Mouse (Mus musculus) ZHBTc4 (cell line): ENCODE measurements around the gene Mrps14.

Experiments
- DNase-seq: peaks from one replicate; pipeline ENCODE4 v3.0.0-alpha.2; 2011; ENCODE audit warnings: low read depth, low spot score

Mrps14 gene

GRCm38 (mm10) chr1:160194529-160195336, at the start of gene Mrps14:
Mrps14 (plus strand) TSS chr1:160195215.
- DNase-seq: peak; percentile 99

GRCm38 (mm10) chr1:160145606-160146005, 49.4 kb upstream of the Mrps14 start:
- peak; percentile 16 for DNase-seq

GRCm38 (mm10) chr1:160147274-160147673, 47.7 kb upstream of the Mrps14 start:
- peak; percentile 53 for DNase-seq

GRCm38 (mm10) chr1:160149291-160149906, 45.6 kb upstream of the Mrps14 start:
- no peak for DNase-seq

- no peak for DNase-seq
Measured at GRCm38 (mm10) chr1:160150726-160151125, 44.3 kb upstream of the Mrps14 start.

- no peak for DNase-seq
Measured at GRCm38 (mm10) chr1:160153480-160153879, 41.5 kb upstream of the Mrps14 start, which contains the start of gene Tnn. Tnn (minus strand) TSS chr1:160153580.

GRCm38 (mm10) chr1:160158190-160158589, 36.8 kb upstream of the Mrps14 start:
- DNase-seq: no peak

- no peak for DNase-seq
Measured at GRCm38 (mm10) chr1:160166600-160166999, 28.4 kb upstream of the Mrps14 start.

- no peak for DNase-seq
Measured at GRCm38 (mm10) chr1:160176903-160177302, 18.1 kb upstream of the Mrps14 start.

- DNase-seq: no peak
Measured at GRCm38 (mm10) chr1:160181216-160181615, 13.8 kb upstream of the Mrps14 start.

GRCm38 (mm10) chr1:160184506-160184905, 10.5 kb upstream of the Mrps14 start:
- peak; percentile 13 for DNase-seq

GRCm38 (mm10) chr1:160195337-160195663, 285 bp downstream of the Mrps14 start:
- DNase-seq: no peak

GRCm38 (mm10) chr1:160205486-160205885, 10.5 kb downstream of the Mrps14 start:
- DNase-seq: no peak

- DNase-seq: peak; percentile 90
Measured at GRCm38 (mm10) chr1:160209844-160210243, 14.8 kb downstream of the Mrps14 start.

- no peak for DNase-seq
Measured at GRCm38 (mm10) chr1:160210566-160210965, 15.6 kb downstream of the Mrps14 start.

GRCm38 (mm10) chr1:160211597-160212122, 16.6 kb downstream of the Mrps14 start:
- DNase-seq: no peak

GRCm38 (mm10) chr1:160212123-160212691, 17.2 kb downstream of the Mrps14 start:
- DNase-seq: no peak

GRCm38 (mm10) chr1:160212703-160213669, 18.0 kb downstream of the Mrps14 start, which contains the start of gene Cacybp:
Cacybp (minus strand) TSS chr1:160212875.
- DNase-seq: peak; percentile 99

- peak; percentile 26 for DNase-seq
Measured at GRCm38 (mm10) chr1:160214171-160214570, 19.2 kb downstream of the Mrps14 start.

- DNase-seq: peak; percentile 71
Measured at GRCm38 (mm10) chr1:160217898-160218297, 22.9 kb downstream of the Mrps14 start.

- DNase-seq: no peak
Measured at GRCm38 (mm10) chr1:160224093-160224492, 29.1 kb downstream of the Mrps14 start.
